Mouse (Mus musculus): ENCODE data around the gene Pef1. TPM values are rescaled to one million over a fixed set of nuclear protein-coding genes. Genes with fewer than 3 reads are reported as not detected.

Gene Pef1
- total RNA-seq, 1 experiment from 2014 or later = 55.1 TPM

DNA sequence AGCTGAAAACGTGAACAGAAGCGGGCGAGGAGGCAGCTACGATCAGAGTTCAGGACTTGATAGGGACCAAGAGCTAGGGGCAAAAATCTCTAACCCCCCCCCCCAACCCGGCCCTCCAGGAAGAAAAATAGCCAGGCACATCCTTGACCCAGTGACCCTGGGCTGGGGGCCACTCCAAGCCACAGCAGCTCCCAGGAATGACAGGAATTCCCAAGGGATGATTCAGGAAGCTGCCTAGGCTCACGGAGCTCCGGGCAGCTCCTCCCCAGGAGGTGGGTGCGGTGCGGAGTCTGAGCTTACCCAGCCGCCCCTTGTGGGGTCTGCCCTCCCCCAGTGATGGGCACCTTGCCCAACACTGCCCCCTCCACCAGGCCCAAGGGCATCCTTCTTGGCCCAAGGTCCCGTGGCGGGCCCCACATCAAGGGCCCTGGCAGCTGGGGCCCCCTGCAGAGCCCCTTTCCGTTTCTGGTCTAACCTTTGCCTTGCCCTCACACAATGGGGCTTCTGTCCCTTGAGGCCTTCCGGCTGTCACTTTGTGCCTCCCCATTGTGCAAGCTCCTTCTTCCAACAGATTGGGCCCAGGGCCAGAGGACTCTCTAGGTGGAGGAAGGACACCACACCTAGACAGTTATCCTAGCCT lies 72.8 kb downstream of the Pef1 start, which contains the start of gene Tinagl1:
Gene Tinagl1 (minus strand): TSS at position 51 of the 640 bp plus-strand sequence.
- peak; percentile 72 for DNase-seq

DNA sequence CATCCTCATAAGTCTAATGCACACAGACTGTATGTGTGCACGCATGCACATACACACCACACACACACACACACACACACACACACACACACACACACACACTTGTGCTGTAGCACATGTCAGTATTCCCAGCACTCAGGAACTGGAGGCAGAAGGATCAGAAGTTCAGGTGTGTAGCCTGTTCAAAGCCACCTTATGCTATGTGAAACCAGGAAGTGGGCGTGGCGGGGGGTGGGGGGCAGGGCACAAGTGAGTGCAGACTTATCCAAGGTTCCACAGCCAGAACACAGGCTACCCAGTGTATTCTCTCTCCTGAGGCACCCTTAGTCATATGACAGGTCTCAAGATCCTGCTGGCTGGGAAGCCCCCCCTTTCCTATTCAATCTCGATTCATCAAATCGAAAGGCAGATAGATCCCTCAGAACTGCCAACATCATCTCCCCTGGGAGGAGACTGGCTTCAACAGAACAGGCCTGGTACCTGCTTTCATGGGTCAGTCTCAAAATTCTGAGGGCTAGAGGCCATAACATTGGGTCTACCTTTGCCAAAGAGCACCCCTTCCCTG lies 73.9 kb downstream of the Pef1 start:
- DNase-seq = no peak

DNA sequence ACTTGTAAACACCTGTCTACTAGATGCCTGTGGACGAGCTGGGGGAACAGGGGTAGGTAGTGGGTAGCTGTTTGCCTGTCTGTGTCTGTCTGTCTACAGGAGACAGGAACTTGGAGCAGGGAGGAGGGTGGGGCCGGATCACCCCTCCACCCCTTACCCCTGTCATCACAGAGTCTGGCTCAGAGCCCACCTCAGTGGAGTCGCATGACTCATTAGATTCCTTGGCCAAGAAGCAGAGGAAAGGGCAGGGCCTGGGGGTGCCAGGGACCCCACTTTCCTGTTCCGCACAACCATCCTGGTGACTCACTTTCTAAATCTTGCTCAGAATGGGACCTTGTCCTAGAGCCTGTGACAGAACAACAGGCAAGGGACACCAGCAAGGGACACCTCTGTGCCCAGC lies 74.7 kb downstream of the Pef1 start:
- DNase-seq = peak; percentile 83

DNA sequence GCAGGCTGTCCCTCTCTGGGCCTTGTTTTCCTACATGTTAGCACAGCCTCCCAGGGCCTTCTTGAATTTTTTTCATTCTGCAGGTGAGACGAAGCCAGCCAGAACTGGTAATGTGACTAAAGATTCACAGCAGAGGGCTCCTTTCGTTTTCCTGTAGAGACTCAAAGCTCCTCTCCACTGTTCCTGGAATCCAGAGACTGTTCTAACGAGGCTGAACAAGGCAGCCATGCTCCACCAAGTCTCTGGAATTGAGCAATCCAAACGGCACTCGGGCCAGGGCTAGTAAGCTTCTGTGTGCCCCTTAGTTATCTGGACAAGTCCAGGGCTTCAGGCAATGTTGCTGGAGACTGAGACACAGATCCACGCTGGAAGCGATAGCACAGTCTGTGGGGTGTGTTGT lies 75.2 kb downstream of the Pef1 start:
- no peak for DNase-seq

Other genes with a start within 250 kb of the Pef1 start
- gene Spocd1, start 173.3 kb upstream of the Pef1 start, total RNA-seq (2021) = 0.19 and 0.30 TPM in 2 replicates
- gene Adgrb2, start 117.7 kb upstream of the Pef1 start, total RNA-seq (2021) = 16.0 and 17.3 TPM in 2 replicates
- gene Col16a1, start 54.7 kb upstream of the Pef1 start, total RNA-seq (2021) = 20.0 and 21.3 TPM in 2 replicates
- gene Hcrtr1, start 36.8 kb downstream of the Pef1 start, total RNA-seq (2021) = 0.48 and 0.90 TPM in 2 replicates
- 131 and 156 TPM in 2 replicates for gene Tinagl1, start 72.6 kb downstream of the Pef1 start, total RNA-seq (2021)
- gene Gm853, start 119.8 kb downstream of the Pef1 start, total RNA-seq (2021) = not detected in 2 replicates
- gene Serinc2, start 176.6 kb downstream of the Pef1 start, total RNA-seq (2021) = 0.98 and 2.2 TPM in 2 replicates
- 185 and 345 TPM in 2 replicates for gene Fabp3, start 206.0 kb downstream of the Pef1 start, total RNA-seq (2021)
- 1.5 TPM in 1 of 2 replicates, not detected in the other for gene Gm10570, start 206.1 kb downstream of the Pef1 start, total RNA-seq (2021)

All from adrenal gland, postnatal 14 days (tissue).